Mouse (Mus musculus): ENCODE data around the gene Gtpbp6. TPM values are rescaled to one million over a fixed set of nuclear protein-coding genes. Genes with fewer than 3 reads are reported as not detected.

The Gtpbp6 gene
- polyA plus RNA-seq (2017; shearing (Covaris generic)) = 10 to 100 TPM; 57.5 to 92.5 TPM

DNA sequence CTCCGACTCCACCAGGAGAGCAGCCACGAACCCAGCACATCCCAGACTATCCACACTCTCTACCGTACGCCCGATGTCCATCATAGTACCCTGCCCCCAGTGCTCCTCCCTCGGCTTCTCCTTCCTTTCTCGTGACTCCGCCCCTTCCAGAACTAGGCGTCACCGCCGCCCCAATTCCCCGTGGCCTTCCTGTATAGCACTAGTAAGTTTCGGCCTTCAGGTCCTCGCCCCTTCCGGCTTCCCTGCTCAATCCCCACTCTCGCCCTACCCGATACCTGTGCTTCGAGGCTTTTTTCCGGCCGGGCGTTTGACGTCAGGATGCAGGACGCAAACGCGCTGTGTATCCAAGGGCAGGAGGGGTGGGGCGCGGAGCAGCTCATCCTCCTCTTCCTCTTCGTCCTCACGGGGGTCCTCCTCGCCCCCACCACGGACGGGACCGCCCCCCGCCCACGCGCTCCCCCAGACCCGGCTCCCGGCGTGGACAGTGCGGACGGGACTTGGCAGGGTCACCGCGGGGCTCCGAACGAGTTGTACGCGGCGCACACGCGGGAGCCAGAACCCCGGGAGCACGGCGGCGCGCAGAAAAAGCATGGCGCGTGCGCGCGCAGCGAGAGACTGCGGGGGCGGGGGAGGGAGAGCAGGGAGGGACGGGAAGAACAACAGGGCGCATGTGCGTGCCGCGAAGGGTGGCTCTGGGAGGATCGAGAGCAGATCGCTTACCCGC, at the start of gene Gtpbp6:
Gtpbp6 (minus strand) TSS at position 617 of the 724 bp plus-strand sequence.

GRCm38 (mm10) chr5:110135293-110136086, 27.5 kb upstream of the Gtpbp6 start, which contains the start of gene Chfr:
Chfr (plus strand) TSS chr5:110135842.

GRCm38 (mm10) chr5:110109991-110110441, 2.0 kb upstream of the Gtpbp6 start, which contains the start of gene Zfp605:
Zfp605 (plus strand) TSS chr5:110110092.

DNA sequence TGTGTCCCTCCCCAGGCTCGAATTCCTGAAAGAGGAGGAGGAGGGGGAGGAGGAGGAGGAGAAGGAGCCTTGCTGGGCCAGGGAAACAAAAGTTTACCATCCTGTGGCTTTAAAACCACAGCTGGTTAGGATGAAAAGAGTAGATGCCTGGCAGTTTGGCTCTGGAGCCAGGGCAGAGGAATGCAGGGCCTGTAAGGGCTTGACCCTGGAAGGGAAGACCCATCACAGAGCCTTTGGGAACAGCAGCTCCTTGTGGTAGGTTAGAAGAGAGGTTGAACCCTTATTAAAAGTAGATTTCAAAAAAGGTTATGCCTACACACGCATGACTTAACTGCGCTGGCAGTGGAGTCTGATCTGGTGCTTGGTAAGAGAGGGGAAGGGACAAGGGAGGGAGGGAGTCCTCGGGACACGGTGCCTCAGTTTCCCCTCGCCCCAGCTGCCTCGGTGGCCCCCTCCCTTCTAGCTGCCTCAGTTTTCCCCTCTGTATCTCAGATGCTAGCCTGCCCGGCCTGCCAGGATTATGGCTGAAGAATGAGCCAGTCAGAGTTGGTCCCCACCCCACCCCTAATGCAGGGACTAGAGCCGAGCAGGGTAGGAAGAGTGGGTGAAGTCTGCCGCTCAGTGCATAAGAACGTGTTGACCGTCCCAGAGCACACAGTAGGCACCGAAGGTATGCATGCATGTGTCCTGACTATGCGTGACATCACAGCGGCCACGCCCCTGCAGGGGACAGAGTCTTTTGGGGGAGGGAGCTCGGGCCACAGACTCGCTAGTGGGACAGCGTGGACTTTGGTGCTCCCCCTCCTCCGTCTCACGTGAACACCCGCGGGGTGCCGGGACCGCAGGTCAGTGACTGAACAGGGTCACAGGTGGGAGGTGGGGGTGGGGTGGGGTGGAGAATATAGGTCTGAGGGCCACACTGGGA, 8.1 kb downstream of the Gtpbp6 start, which contains the start of gene Plcxd1:
Plcxd1 (plus strand) TSS at position 314 of the 925 bp plus-strand sequence.

DNA sequence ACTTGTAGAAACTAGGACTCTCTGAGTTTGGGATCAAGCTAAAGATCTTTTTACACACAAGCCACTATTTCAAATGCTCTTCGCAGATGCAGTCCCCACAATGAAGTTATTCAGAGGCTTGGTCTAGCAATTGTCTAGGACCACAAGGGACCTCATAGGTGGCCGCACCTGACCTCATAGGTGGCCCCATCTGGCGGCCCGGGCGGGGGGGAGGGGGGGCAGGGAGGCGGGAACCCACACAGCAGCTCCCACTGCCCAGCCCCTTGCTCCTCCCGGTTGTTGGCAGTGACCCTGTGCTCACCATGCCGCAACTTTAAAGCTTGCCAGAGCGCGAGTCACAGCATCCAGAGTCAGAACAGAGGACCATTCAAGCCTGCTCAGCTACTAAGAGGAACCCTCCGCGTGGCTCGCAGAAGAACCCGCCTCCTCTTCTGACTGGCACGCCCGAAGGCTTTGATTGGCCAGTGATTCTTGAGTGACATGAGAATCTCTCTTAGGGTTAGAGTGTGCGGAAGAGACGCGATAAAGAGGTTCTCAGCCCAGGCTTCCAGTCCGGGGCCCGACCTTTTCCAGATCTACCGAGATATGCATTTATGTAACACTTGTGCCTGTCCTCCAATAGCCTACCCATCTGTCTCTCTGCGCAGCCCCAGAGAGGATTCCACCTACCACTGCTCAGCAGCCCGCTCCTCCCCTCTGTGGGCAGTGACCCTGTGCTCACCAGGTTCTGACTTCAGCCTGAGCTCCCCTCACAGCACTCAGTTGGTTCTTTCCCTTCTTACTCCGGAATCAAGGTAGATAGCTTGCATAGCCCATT, 13.8 kb downstream of the Gtpbp6 start, which contains the start of gene Gm35315:
Gm35315 (minus strand) TSS at position 391 of the 817 bp plus-strand sequence.

GRCm38 (mm10) chr5:110072413-110072812, 35.6 kb downstream of the Gtpbp6 start, which contains the start of gene Gm17655:
Gm17655 (minus strand) TSS chr5:110072513.

Other genes with a start within 250 kb of the Gtpbp6 start
- 10 to 100 TPM; 18.8 to 31.4 TPM for gene Gm15446, start 184.8 kb downstream of the Gtpbp6 start, polyA plus RNA-seq (2017; shearing (Covaris generic))
- gene Zfp932, start 111.7 kb downstream of the Gtpbp6 start, polyA plus RNA-seq (2017; shearing (Covaris generic)) = 10 to 100 TPM; 18.5 to 19.0 TPM
- 10 to 100 TPM; 10.9 to 11.1 TPM for gene Gm17655, start 35.7 kb downstream of the Gtpbp6 start, polyA plus RNA-seq (2017; shearing (Covaris generic))
- 1 to 10 TPM; 1.7 to 2.1 TPM for gene Gm35315, start 13.8 kb downstream of the Gtpbp6 start, polyA plus RNA-seq (2017; shearing (Covaris generic))
- 1 to 10 TPM; 2.1 to 2.6 TPM for gene Plcxd1, start 8.2 kb downstream of the Gtpbp6 start, polyA plus RNA-seq (2017; shearing (Covaris generic))
- 1 to 10 TPM; 2.8 to 4.0 TPM for gene Zfp605, start 1.9 kb upstream of the Gtpbp6 start, polyA plus RNA-seq (2017; shearing (Covaris generic))
- gene Chfr, start 27.6 kb upstream of the Gtpbp6 start, polyA plus RNA-seq (2017; shearing (Covaris generic)) = 10 to 100 TPM; 63.1 to 78.6 TPM
- 10 to 100 TPM; 30.3 to 30.8 TPM for gene Golga3, start 68.5 kb upstream of the Gtpbp6 start, polyA plus RNA-seq (2017; shearing (Covaris generic))
- gene Ankle2, start 122.8 kb upstream of the Gtpbp6 start, polyA plus RNA-seq (2017; shearing (Covaris generic)) = 10 to 100 TPM; 52.2 to 60.1 TPM
- gene Pgam5, start 161.7 kb upstream of the Gtpbp6 start, polyA plus RNA-seq (2017; shearing (Covaris generic)) = 10 to 100 TPM; 53.2 to 69.8 TPM
- 1 to 10 TPM; 2.8 to 4.2 TPM for gene Pxmp2, start 178.0 kb upstream of the Gtpbp6 start, polyA plus RNA-seq (2017; shearing (Covaris generic))
- gene Pole, start 178.1 kb upstream of the Gtpbp6 start, polyA plus RNA-seq (2017; shearing (Covaris generic)) = 1 to 10 TPM; 3.2 to 3.9 TPM
- not detected for gene P2rx2, start 235.0 kb upstream of the Gtpbp6 start, polyA plus RNA-seq (2017; shearing (Covaris generic))
- under 1 TPM; 0.31 to 0.58 TPM for gene Lrcol1, start 236.5 kb upstream of the Gtpbp6 start, polyA plus RNA-seq (2017; shearing (Covaris generic))

All from inflammation-experienced regulatory T-cells (primary cell).